Mouse (Mus musculus) adrenal gland, adult 2 months (tissue): ENCODE measurements at regions not wholly inside any gene's neighbourhood (a gene's known extent, or its start where the extent isn't known, plus 50 kb on each side); places are given as distances from the start of the nearest gene placed in this dataset.
A peak's percentile ranks its signal among the peaks of the same experiment; 100 is the strongest.

Experiments used
- DNase-seq: peaks from one replicate; pipeline ENCODE4 v3.0.0; 2021

- peak; percentile 59 for DNase-seq
These were observed 282.2 kb upstream of the Xrcc4 start for GRCm38 (mm10) chr13:90371415-90372150.

GRCm38 (mm10) chr13:90370746-90371414, 281.5 kb upstream of the Xrcc4 start:
- DNase-seq, result peak; percentile 10

GRCm38 (mm10) chr13:90364518-90365027, 275.2 kb upstream of the Xrcc4 start:
- DNase-seq, result no peak

GRCm38 (mm10) chr13:90359861-90360601, 270.6 kb upstream of the Xrcc4 start:
- DNase-seq, result peak; percentile 5

- no peak for DNase-seq
These were observed 268.7 kb upstream of the Xrcc4 start for GRCm38 (mm10) chr13:90358149-90358548.

- no peak for DNase-seq
These were observed 266.2 kb upstream of the Xrcc4 start for GRCm38 (mm10) chr13:90355602-90356001.

GRCm38 (mm10) chr13:90342823-90343222, 253.4 kb upstream of the Xrcc4 start:
- DNase-seq, result no peak

- DNase-seq, result no peak
These were observed 252.3 kb upstream of the Xrcc4 start for GRCm38 (mm10) chr13:90341597-90342212.

GRCm38 (mm10) chr13:90340647-90341160, 251.3 kb upstream of the Xrcc4 start:
- no peak for DNase-seq

GRCm38 (mm10) chr13:90337591-90337990, 248.2 kb upstream of the Xrcc4 start:
- DNase-seq, result no peak

GRCm38 (mm10) chr13:90335741-90336037, 246.3 kb upstream of the Xrcc4 start:
- no peak for DNase-seq

- DNase-seq, result no peak
These were observed 245.7 kb upstream of the Xrcc4 start for GRCm38 (mm10) chr13:90334934-90335740.

- DNase-seq, result no peak
These were observed 244.9 kb upstream of the Xrcc4 start for GRCm38 (mm10) chr13:90334286-90334685.

GRCm38 (mm10) chr13:90325226-90325625, 235.8 kb upstream of the Xrcc4 start:
- no peak for DNase-seq

GRCm38 (mm10) chr13:90313209-90313978, 224.0 kb upstream of the Xrcc4 start:
- DNase-seq, result no peak

- no peak for DNase-seq
These were observed 221.1 kb upstream of the Xrcc4 start for GRCm38 (mm10) chr13:90310482-90310881.

- no peak for DNase-seq
These were observed 211.1 kb upstream of the Xrcc4 start for GRCm38 (mm10) chr13:90300481-90300880.

GRCm38 (mm10) chr13:90294648-90295007, 205.2 kb upstream of the Xrcc4 start:
- no peak for DNase-seq

- DNase-seq, result no peak
These were observed 204.6 kb upstream of the Xrcc4 start for GRCm38 (mm10) chr13:90293697-90294647.
